Mouse (Mus musculus): ENCODE measurements around the gene Pirb.

- TF ChIP-seq CTCF (IDR thresholded peaks at IDR 0.05) (peak; percentile 50), EP300 (IDR thresholded peaks at IDR 0.05) (no peak)
Measured at GRCm38 (mm10) chr7:3666921-3667391, 53.2 kb downstream of the Pirb start.

Measured in lung, postnatal 0 days (tissue).